Comparison of ENCODE assay signal across 11 mouse cellular contexts in the genomic region with DNA sequence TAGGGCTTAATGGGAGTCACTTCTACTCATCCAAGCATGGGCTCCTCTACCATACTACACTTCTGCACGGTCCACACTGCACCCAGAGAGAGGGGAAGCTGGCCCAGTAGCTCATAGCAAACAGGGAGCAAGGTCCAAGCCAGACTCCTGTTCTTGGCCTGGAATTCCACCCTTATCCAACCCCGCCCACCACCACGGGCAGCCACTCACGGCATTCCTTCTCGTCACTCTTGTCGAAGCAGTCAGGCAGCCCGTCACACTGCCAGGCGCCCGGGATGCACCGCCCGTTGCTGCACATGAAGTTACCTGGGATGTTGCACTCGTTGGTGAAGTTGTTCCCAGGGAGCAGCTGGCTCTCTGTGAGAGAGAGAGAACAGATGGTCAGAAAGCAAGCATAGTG.
DNase-seq lines count a peak whose midpoint lies in the region; ATAC-seq lines count a peak whose summit lies in the region.
"Had no signal": no experiment of that assay in that cellular context is flagged by ENCODE, and none has a peak within 500 bp of the region (broad histone marks: within the 10 kb centered on the region; RNA-seq: fewer than 3 reads in every experiment).

No protein-coding gene starts in this region.

- H3K36me3 ChIP-seq in embryonic facial prominence, embryonic 14.5 days (ENCODE audit: control insufficient read depth, insufficient read depth, low read length) = 0 out of 2 replicates have a peak, but pooled peaks cover 9% of the 10 kb centered on the region
- peaks cover 43% of the 10 kb centered on the region for H3K36me3 ChIP-seq in embryonic facial prominence, embryonic 10.5 days (replicated peaks)

- 0 out of 2 replicates have a peak overlapping the region, but pooled peaks have one; percentile 11 for H3K9ac ChIP-seq in embryonic facial prominence, embryonic 14.5 days (ENCODE audit: low read depth, low read length)

- H3K4me3 ChIP-seq in embryonic facial prominence, embryonic 14.5 days (ENCODE audit: low read depth, low read length) = no peak overlapping the region
- H3K4me3 ChIP-seq in embryonic facial prominence, embryonic 10.5 days = no peak overlapping the region

- H3K27me3 ChIP-seq in embryonic facial prominence, embryonic 14.5 days (replicated peaks; ENCODE audit: control insufficient read depth, insufficient read depth, low read length) = no peaks in the 10 kb centered on the region
- no peaks in the 10 kb centered on the region for H3K27me3 ChIP-seq in embryonic facial prominence, embryonic 10.5 days (replicated peaks; ENCODE audit: low read depth, poor library complexity, severe bottlenecking)

- 76% methylated on average over 12 of the region's 12 CpGs for WGBS in embryonic facial prominence, embryonic 14.5 days
- WGBS in embryonic facial prominence, embryonic 10.5 days = 78% methylated on average over 12 of the region's 12 CpGs

- no peak for DNase-seq in embryonic facial prominence, embryonic 14.5 days (ENCODE audit: low spot score)
- DNase-seq in embryonic facial prominence, embryonic 10.5 days (ENCODE audit: low spot score) = no peak
- peak; percentile 49 for DNase-seq in brain, adult 2 months (ENCODE audit: low read depth, low spot score)
- DNase-seq in kidney, postnatal 10 days = peak; percentile 78
- peak; percentile 54 for DNase-seq in lung, postnatal 10 days
- no peak for DNase-seq in retina, postnatal 1 day
- no peak for DNase-seq in adipocyte (ENCODE audit: low spot score)
- DNase-seq: B cell, adult 2 months; layer of hippocampus, adult 9-11 months; midbrain, embryonic 14.5 days had no signal

- no peaks in the 10 kb centered on the region for H3K9me3 ChIP-seq in embryonic facial prominence, embryonic 14.5 days (ENCODE audit: control insufficient read depth, low read length)
- no peaks in the 10 kb centered on the region for H3K9me3 ChIP-seq in embryonic facial prominence, embryonic 10.5 days

- H3K4me1 ChIP-seq in embryonic facial prominence, embryonic 14.5 days (ENCODE audit: control insufficient read depth, insufficient read depth, low read length) = peaks cover 41% of the 10 kb centered on the region
- peaks cover 43% of the 10 kb centered on the region for H3K4me1 ChIP-seq in embryonic facial prominence, embryonic 10.5 days

- H3K4me2 ChIP-seq in embryonic facial prominence, embryonic 14.5 days (ENCODE audit: low read depth, low read length) = no peak overlapping the region

- H3K27ac ChIP-seq in embryonic facial prominence, embryonic 14.5 days (replicated peaks; ENCODE audit: low read depth, low read length) = no peak overlapping the region
- H3K27ac ChIP-seq in embryonic facial prominence, embryonic 10.5 days (replicated peaks) = no peak overlapping the region

- ATAC-seq in embryonic facial prominence, embryonic 14.5 days (ENCODE audit: low read depth) = no peak
- no peak for ATAC-seq in inflammation-experienced regulatory T-cells, adult 6 months

Comparison
In these comparisons a context has a peak if more than half of its experiments do, and no peak if none do; other contexts are left out.
1. DNase-seq: peak in brain, adult 2 months (single experiment), kidney, postnatal 10 days (single experiment) and lung, postnatal 10 days (single experiment); none in embryonic facial prominence, embryonic 14.5 days (single experiment), embryonic facial prominence, embryonic 10.5 days (single experiment), retina, postnatal 1 day (single experiment) and adipocyte (single experiment).